Mouse (Mus musculus) midbrain, embryonic 11.5 days (tissue): Measurements from ENCODE around the gene Hdac9. TPM values are rescaled to one million over a fixed set of nuclear protein-coding genes. Genes with fewer than 3 reads are reported as not detected.

Experiments used
- ATAC-seq: fragments of 200-750 bp; cut with Nextera tagmentation; 2 replicates; pipeline ENCODE4 v1.8.0; 2017; ENCODE audit warnings: moderate TSS enrichment, moderate library complexity; ENCODE audit not compliant: low FRiP score
- DNase-seq: peaks from one replicate; pipeline ENCODE4 v3.0.0; 2015; ENCODE audit warnings: low spot score; ENCODE audit errors: missing footprints
- H3K27ac ChIP-seq: fragments of 300-500 bp; sonication (generic); 2 replicates; pipeline ENCODE4 v1.5.1; 2014; ENCODE audit warnings: low read depth, low read length
- H3K27me3 ChIP-seq: fragments of 300-500 bp; sonication (generic); 2 replicates; pipeline ENCODE4 v1.6.1; 2014; ENCODE audit warnings: mild to moderate bottlenecking, low read length, moderate library complexity, mixed read lengths; ENCODE audit not compliant: control insufficient read depth, insufficient read depth
- H3K36me3 ChIP-seq: fragments of 300-500 bp; sonication (generic); 2 replicates; pipeline ENCODE4 v1.6.1; 2014; ENCODE audit warnings: mild to moderate bottlenecking, low read length, moderate library complexity, mixed read lengths; ENCODE audit not compliant: control insufficient read depth, insufficient read depth
- H3K4me1 ChIP-seq: fragments of 300-500 bp; sonication (generic); 2 replicates; pipeline ENCODE4 v1.6.1; 2014; ENCODE audit warnings: low read length; ENCODE audit not compliant: control insufficient read depth, insufficient read depth
- H3K4me2 ChIP-seq: fragments of 300-500 bp; sonication (generic); 2 replicates; pipeline ENCODE4 v1.6.1; 2014; ENCODE audit warnings: mild to moderate bottlenecking, moderate library complexity
- H3K4me3 ChIP-seq: fragments of 300-500 bp; sonication (generic); 2 replicates; pipeline ENCODE4 v1.5.1; 2014; ENCODE audit warnings: low read depth, low read length
- H3K9ac ChIP-seq: fragments of 300-500 bp; sonication (generic); 2 replicates; pipeline ENCODE4 v1.6.1; 2014; ENCODE audit warnings: low read length
- H3K9me3 ChIP-seq: fragments of 300-500 bp; sonication (generic); 2 replicates; pipeline ENCODE4 v1.6.1; 2016; ENCODE audit warnings: low read length; ENCODE audit not compliant: control insufficient read depth
- WGBS: fragments of 180-500 bp; shearing (Covaris S2); extraction: QIAGEN DNeasy Blood & Tissue Kit; methylation state at CpG from one replicate; pipeline ENCODE4 v1.1.7; 2014; 5-methylcytosine and 5-hydroxymethylcytosine counted together
- polyA plus RNA-seq: library from polyadenylated mRNA; unstranded; fragments of >200 nt; fragmentation: Nextera tagmentation; extraction: Ambion mirVana; gene quantifications from 2 replicates; pipeline ENCODE4 v1.2.1, GENCODE M21; 2014

Hdac9 gene
- polyA plus RNA-seq, 1 experiment from 2014 or later = 14.1 TPM

DNA sequence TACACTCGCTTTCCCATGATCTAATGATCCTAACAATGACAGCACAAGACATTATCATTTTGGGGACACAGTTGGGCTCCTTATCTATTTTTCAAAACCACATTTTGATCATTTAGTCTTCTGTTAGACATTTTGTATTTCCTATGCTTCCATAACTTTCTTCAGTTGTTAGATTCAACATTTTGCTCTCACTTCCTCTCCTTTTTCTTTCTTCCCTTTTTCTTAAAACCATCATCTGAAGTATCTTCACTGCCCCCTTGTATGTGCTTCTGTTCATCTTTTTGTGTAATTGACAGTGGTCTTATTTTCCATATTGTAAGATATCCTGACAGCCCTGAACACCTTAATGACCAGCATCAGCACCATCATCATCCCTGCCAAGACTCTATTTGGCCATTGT, 725.6 kb downstream of the Hdac9 start:
- Histone ChIP-seq H3K27me3 (no peaks in the 10 kb centered on the region), H3K4me2 (no peak overlapping the region), H3K4me1 (no peaks in the 10 kb centered on the region), H3K27ac (no peak overlapping the region), H3K9ac (no peak overlapping the region), H3K36me3 (no peaks in the 10 kb centered on the region), H3K4me3 (no peak overlapping the region), H3K9me3 (no peaks in the 10 kb centered on the region)
- no peak for DNase-seq
- 88% methylated on average over 1 of the region's 1 CpGs for WGBS
- no peak for ATAC-seq

DNA sequence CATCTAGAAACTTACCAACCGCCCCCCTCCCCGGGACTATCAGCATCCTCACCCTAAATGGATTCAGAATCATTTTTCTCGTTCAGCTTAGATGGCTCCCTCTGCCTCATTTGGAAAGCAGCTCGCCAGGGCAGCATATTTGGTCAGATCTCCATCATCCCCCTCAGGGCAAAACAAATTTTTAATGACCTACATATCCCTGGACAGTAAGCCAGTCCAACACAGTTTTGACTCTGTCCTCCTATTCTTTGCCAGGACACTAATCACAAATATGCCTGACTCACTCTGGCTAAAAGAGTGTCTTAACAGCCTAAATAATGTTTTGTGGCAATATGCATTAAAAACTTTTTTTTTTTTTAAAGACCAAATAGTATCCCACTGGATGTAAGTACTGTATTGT, 738.0 kb downstream of the Hdac9 start:
- DNase-seq (peak; percentile 69), ATAC-seq (no peak)
- Histone ChIP-seq H3K4me3 (no peak overlapping the region), H3K9me3 (no peaks in the 10 kb centered on the region), H3K27me3 (no peaks in the 10 kb centered on the region), H3K4me2 (no peak overlapping the region), H3K36me3 (no peaks in the 10 kb centered on the region), H3K27ac (no peak overlapping the region), H3K4me1 (no peaks in the 10 kb centered on the region), H3K9ac (no peak overlapping the region)
- 81% methylated on average over 4 of the region's 4 CpGs for WGBS

- H3K9me3 ChIP-seq = no peaks in the 10 kb centered on the region
- no peak overlapping the region for H3K9ac ChIP-seq
- WGBS = 93% methylated on average over 3 of the region's 3 CpGs
These were observed 740.1 kb downstream of the Hdac9 start for GRCm38 (mm10) chr12:34176790-34177189.

GRCm38 (mm10) chr12:34173036-34173435, 743.9 kb downstream of the Hdac9 start:
- DNase-seq (no peak), ATAC-seq (no peak)
- Histone ChIP-seq H3K36me3 (no peaks in the 10 kb centered on the region), H3K4me1 (no peaks in the 10 kb centered on the region), H3K4me3 (no peak overlapping the region), H3K27me3 (no peaks in the 10 kb centered on the region), H3K9ac (no peak overlapping the region), H3K9me3 (no peaks in the 10 kb centered on the region), H3K4me2 (no peak overlapping the region), H3K27ac (no peak overlapping the region)
- 86% methylated on average over 1 of the region's 1 CpGs for WGBS

More at GRCm38 (mm10) chr12:34176790-34177189, 740.1 kb downstream of the Hdac9 start:
- Histone ChIP-seq H3K36me3 (no peaks in the 10 kb centered on the region), H3K27me3 (no peaks in the 10 kb centered on the region), H3K4me3 (no peak overlapping the region), H3K27ac (no peak overlapping the region), H3K4me2 (no peak overlapping the region), H3K4me1 (no peaks in the 10 kb centered on the region)
- DNase-seq (no peak), ATAC-seq (no peak)

GRCm38 (mm10) chr12:34170601-34171000, 746.3 kb downstream of the Hdac9 start:
- WGBS = 65% methylated on average over 3 of the region's 3 CpGs
- Histone ChIP-seq H3K27me3 (no peaks in the 10 kb centered on the region), H3K4me2 (no peak overlapping the region), H3K4me3 (no peak overlapping the region), H3K9me3 (no peaks in the 10 kb centered on the region), H3K36me3 (no peaks in the 10 kb centered on the region), H3K27ac (no peak overlapping the region), H3K9ac (no peak overlapping the region), H3K4me1 (no peaks in the 10 kb centered on the region)
- no peak for DNase-seq
- no peak for ATAC-seq

DNA sequence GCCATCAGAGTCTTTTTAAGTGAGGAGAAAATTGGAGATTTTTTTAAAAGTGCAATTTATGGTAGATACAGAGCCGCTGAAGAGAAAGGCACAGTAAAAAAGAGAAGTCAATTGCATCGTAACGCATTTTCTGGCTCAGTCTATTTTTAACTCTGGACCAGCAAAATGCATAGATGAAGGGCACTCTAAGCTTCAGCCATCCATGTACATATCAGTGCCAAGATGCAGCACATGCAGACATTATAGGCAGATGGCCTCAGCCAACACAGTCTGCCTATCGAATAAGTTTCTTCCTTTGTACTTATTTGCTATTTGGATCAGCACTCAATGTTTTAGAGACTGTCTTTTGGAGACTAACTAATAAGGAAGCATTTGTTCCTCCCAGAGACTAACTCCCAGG, 751.2 kb downstream of the Hdac9 start:
- 89% methylated on average over 4 of the region's 4 CpGs for WGBS
- ATAC-seq (no peak), DNase-seq (no peak)
- no peak overlapping the region for H3K4me2 ChIP-seq
- H3K4me3 ChIP-seq = no peak overlapping the region
- no peaks in the 10 kb centered on the region for H3K4me1 ChIP-seq
- no peak overlapping the region for H3K27ac ChIP-seq
- H3K9ac ChIP-seq = no peak overlapping the region
- no peaks in the 10 kb centered on the region for H3K9me3 ChIP-seq
- H3K27me3 ChIP-seq = no peaks in the 10 kb centered on the region
- no peaks in the 10 kb centered on the region for H3K36me3 ChIP-seq

GRCm38 (mm10) chr12:34156301-34156700, 760.6 kb downstream of the Hdac9 start:
- no peak overlapping the region for H3K4me3 ChIP-seq
- no peaks in the 10 kb centered on the region for H3K36me3 ChIP-seq
- 93% methylated on average over 6 of the region's 6 CpGs for WGBS
- no peak overlapping the region for H3K27ac ChIP-seq
- no peaks in the 10 kb centered on the region for H3K27me3 ChIP-seq
- no peak overlapping the region for H3K9ac ChIP-seq
- H3K9me3 ChIP-seq = no peaks in the 10 kb centered on the region
- ATAC-seq (no peak), DNase-seq (no peak)
- H3K4me1 ChIP-seq = no peaks in the 10 kb centered on the region
- no peak overlapping the region for H3K4me2 ChIP-seq

- no peaks in the 10 kb centered on the region for H3K27me3 ChIP-seq
- no peak overlapping the region for H3K9ac ChIP-seq
- H3K9me3 ChIP-seq = no peaks in the 10 kb centered on the region
- no peak overlapping the region for H3K4me2 ChIP-seq
- no peaks in the 10 kb centered on the region for H3K36me3 ChIP-seq
- no peak overlapping the region for H3K27ac ChIP-seq
- H3K4me3 ChIP-seq = no peak overlapping the region
- H3K4me1 ChIP-seq = no peaks in the 10 kb centered on the region
- no peak for ATAC-seq
- WGBS = 76% methylated on average over 5 of the region's 5 CpGs
- DNase-seq = no peak
These were observed 761.2 kb downstream of the Hdac9 start for GRCm38 (mm10) chr12:34155740-34156139.

DNA sequence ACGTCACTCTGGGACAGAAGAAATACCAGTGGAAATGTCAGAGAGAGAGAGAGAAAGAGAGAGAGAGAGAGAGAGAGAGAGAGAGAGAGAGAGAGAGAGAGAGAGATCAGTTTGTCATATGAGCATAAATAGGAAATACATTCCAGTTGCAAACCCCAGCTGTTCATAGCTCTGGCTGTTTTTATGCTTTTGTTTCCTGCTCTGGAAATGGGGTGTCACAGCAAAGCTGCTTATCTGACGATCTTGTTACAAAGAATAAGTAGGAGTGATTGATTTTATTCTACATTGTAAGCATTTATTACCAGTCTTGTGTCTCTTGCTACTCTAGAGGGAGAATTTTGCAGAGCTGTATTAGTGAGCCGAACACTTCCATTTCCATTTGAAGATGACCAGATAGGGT, 762.1 kb downstream of the Hdac9 start:
- H3K36me3 ChIP-seq = no peaks in the 10 kb centered on the region
- WGBS = 82% methylated on average over 3 of the region's 3 CpGs
- H3K27me3 ChIP-seq = no peaks in the 10 kb centered on the region
- no peak overlapping the region for H3K4me2 ChIP-seq
- ATAC-seq (no peak), DNase-seq (no peak)
- no peak overlapping the region for H3K27ac ChIP-seq
- H3K9me3 ChIP-seq = no peaks in the 10 kb centered on the region
- H3K4me1 ChIP-seq = no peaks in the 10 kb centered on the region
- no peak overlapping the region for H3K4me3 ChIP-seq
- no peak overlapping the region for H3K9ac ChIP-seq

- no peaks in the 10 kb centered on the region for H3K4me1 ChIP-seq
- no peaks in the 10 kb centered on the region for H3K36me3 ChIP-seq
- DNase-seq = peak; percentile 78
- ATAC-seq = no peak
- H3K9ac ChIP-seq = no peak overlapping the region
- WGBS = 62% methylated on average over 3 of the region's 3 CpGs
- no peak overlapping the region for H3K27ac ChIP-seq
- no peaks in the 10 kb centered on the region for H3K9me3 ChIP-seq
- no peak overlapping the region for H3K4me2 ChIP-seq
- H3K27me3 ChIP-seq = no peaks in the 10 kb centered on the region
- H3K4me3 ChIP-seq = no peak overlapping the region
These were observed 765.6 kb downstream of the Hdac9 start for GRCm38 (mm10) chr12:34151336-34151735.
